Mouse (Mus musculus) forebrain, embryonic 15.5 days (tissue): ENCODE measurements at regions not wholly inside any gene's neighbourhood (a gene's known extent, or its start where the extent isn't known, plus 50 kb on each side); places are given as distances from the start of the nearest gene placed in this dataset.

Experiments
- ATAC-seq: fragments of 200-750 bp; cut with Nextera tagmentation; replicated peaks from 2 replicates; pipeline ENCODE4 v1.8.0; 2017; ENCODE audit warnings: mild to moderate bottlenecking, moderate TSS enrichment, moderate library complexity
- H3K27ac ChIP-seq: fragments of 300-500 bp; sonication (generic); replicated peaks from 2 replicates; pipeline ENCODE4 v1.5.1; 2015; ENCODE audit warnings: mild to moderate bottlenecking, inconsistent platforms
- H3K27me3 ChIP-seq: fragments of 300-500 bp; sonication (generic); 2 replicates; pipeline ENCODE4 v1.6.1; 2015; ENCODE audit warnings: inconsistent platforms
- H3K36me3 ChIP-seq: fragments of 300-500 bp; sonication (generic); 2 replicates; pipeline ENCODE4 v1.6.1; 2015; ENCODE audit warnings: mild to moderate bottlenecking, inconsistent platforms
- H3K4me1 ChIP-seq: fragments of 300-500 bp; sonication (generic); 2 replicates; pipeline ENCODE4 v1.6.1; 2015; ENCODE audit warnings: inconsistent platforms
- H3K4me2 ChIP-seq: fragments of 300-500 bp; sonication (generic); replicated peaks from 2 replicates; pipeline ENCODE4 v1.6.1; 2015; ENCODE audit warnings: mild to moderate bottlenecking, inconsistent platforms
- H3K4me3 ChIP-seq: fragments of 300-500 bp; sonication (generic); 2 replicates; pipeline ENCODE4 v1.5.1; 2015; ENCODE audit warnings: mild to moderate bottlenecking, inconsistent platforms
- H3K9ac ChIP-seq: fragments of 300-500 bp; sonication (generic); replicated peaks from 2 replicates; pipeline ENCODE4 v1.6.1; 2015; ENCODE audit warnings: mild to moderate bottlenecking, inconsistent platforms
- H3K9me3 ChIP-seq: fragments of 300-500 bp; sonication (generic); 2 replicates; pipeline ENCODE4 v1.6.1; 2016; ENCODE audit warnings: inconsistent platforms
- WGBS: fragments of 180-500 bp; shearing (Covaris S2); methylation state at CpG from one replicate; pipeline ENCODE4 v1.1.7; 2015; ENCODE audit warnings: mixed read lengths; 5-methylcytosine and 5-hydroxymethylcytosine counted together

DNA sequence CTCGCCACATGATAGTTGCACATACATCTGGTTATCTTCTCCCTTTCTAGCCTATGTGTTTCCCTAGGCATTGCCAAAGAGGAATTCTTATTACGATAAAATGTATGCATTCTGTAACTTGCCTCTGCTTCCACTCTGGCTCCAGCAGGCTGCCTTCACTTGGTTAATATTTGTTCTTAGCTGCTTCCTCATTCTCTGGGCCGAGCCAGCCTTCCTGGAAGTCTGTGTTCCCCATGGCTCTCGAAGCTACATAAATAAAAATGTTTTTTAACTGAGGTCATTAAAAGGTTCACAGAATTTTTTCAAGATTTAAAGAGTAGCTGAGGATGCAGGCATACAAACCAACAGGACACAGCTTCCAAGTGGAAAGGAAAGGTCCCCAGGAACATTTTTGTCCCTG, 1124.5 kb upstream of the 4930412O13Rik start:
- Histone ChIP-seq H3K4me3 (no peak overlapping the region), H3K9me3 (no peaks in the 10 kb centered on the region), H3K27me3 (no peaks in the 10 kb centered on the region), H3K4me1 (no peaks in the 10 kb centered on the region), H3K9ac (no peak overlapping the region), H3K36me3 (no peaks in the 10 kb centered on the region), H3K27ac (no peak overlapping the region), H3K4me2 (no peak overlapping the region)
- 84% methylated on average over 4 of the region's 4 CpGs for WGBS
- ATAC-seq: no peak

DNA sequence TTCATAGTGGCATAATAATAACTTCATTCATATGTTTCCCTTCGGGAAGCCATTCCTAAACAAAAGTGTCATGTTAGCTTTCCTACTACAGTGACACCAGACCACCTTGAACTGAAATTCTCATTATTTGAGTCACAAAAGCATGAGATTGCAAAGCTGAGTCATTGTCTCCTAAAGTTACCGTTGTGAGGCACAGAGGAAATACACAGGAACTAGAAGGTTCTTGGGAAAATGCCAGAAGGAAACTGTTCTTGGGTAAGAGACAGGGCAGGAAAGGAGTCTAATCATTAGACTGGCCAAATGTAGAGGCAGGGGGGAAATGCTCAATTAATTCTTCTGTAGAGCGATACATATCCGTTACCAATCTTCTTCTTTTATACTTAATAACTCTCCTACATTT, 1110.4 kb upstream of the 4930412O13Rik start:
- WGBS: 77% methylated on average over 4 of the region's 4 CpGs
- no peak for ATAC-seq
- no peak overlapping the region for H3K4me2 ChIP-seq

DNA sequence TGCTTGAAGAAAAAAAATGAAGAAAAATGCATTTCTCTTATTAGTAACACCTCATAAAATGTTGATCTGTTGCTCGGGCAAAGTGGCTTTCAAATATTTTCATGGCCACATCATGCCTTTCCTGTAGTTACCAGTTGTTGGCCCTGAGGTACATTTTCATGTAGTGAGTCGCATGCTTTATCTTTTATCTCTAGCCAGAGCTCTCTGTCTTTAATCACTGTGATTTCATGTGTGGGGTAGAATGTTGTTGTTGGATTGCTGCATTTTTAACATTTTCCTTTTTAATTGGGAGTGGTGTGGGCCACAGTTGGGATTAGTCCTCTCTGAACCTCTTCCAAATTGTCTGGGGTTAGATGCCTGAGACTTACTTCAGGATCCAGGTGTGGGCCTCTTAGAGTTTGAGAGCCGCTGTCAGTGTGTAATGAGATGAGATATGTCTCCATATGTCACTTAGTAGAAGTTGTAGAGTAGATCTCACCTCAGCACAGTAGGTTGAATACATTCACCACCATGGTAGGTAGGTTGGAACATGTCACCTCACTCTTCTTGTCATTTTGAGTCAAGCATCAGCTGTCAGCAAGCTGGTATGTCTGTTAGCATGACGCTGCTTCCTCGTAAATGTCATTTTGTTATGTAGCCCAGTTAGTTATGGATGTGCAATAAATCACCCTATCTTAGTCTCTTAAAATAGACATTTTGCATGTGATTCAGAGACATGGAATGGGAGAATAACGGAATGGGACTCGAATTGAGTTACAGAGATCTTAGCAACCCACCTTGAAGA, 1099.7 kb upstream of the 4930412O13Rik start:
- Histone ChIP-seq H3K4me1 (no peaks in the 10 kb centered on the region), H3K27me3 (no peaks in the 10 kb centered on the region), H3K27ac (no peak overlapping the region), H3K4me2 (no peak overlapping the region), H3K9me3 (no peaks in the 10 kb centered on the region), H3K9ac (no peak overlapping the region), H3K36me3 (no peaks in the 10 kb centered on the region), H3K4me3 (no peak overlapping the region)
- 91% methylated on average over 7 of the region's 7 CpGs for WGBS
- ATAC-seq: no peak

More for the DNA sequence above, 1110.4 kb upstream of the 4930412O13Rik start:
- Histone ChIP-seq H3K9me3 (no peaks in the 10 kb centered on the region), H3K9ac (no peak overlapping the region), H3K27ac (no peak overlapping the region), H3K4me3 (no peak overlapping the region), H3K36me3 (no peaks in the 10 kb centered on the region), H3K27me3 (no peaks in the 10 kb centered on the region), H3K4me1 (no peaks in the 10 kb centered on the region)

DNA sequence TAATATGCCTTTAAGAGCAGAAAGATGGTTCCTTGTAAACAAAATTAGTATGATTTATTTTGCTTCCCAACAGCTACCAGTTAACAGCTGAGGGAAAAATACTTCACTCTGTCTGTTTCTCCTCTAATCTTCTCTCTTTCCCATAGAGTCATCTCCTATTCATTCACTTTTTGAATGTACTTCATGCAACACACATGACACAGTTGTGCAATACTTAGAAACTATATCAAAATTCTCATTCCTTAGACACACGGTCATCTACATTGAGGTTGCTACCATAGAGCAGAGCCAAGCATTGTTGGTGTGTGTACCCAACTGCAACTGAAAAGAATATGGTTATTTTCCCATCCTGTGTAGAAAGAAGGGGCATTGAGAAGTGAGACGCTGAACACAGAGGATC, 1098.8 kb upstream of the 4930412O13Rik start:
- Histone ChIP-seq H3K4me3 (no peak overlapping the region), H3K9ac (no peak overlapping the region), H3K27ac (no peak overlapping the region), H3K4me1 (no peaks in the 10 kb centered on the region), H3K27me3 (no peaks in the 10 kb centered on the region), H3K36me3 (no peaks in the 10 kb centered on the region), H3K4me2 (no peak overlapping the region), H3K9me3 (no peaks in the 10 kb centered on the region)
- 94% methylated on average over 2 of the region's 2 CpGs for WGBS
- no peak for ATAC-seq

DNA sequence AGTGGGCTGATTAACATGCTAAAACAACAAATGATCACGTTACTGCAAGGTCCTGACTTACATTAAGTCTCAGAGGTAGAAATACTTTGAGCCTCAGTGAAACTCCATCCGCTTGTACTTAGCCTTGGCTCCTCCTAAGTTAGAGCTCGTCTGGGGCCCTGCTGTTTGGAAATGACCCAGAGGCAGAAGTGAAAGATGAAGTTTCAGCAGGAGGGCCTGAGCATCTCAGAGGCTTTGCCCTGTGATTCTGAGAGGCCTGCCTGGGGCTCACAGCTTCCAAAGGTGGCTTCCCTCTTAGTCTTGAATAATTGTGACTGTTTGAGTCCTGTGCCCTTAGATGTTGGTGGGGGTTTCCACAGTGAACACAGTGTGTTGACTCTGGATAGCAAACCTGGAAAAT, 1079.0 kb upstream of the 4930412O13Rik start:
- H3K4me2 ChIP-seq: no peak overlapping the region
- H3K9ac ChIP-seq: no peak overlapping the region
- no peaks in the 10 kb centered on the region for H3K9me3 ChIP-seq
- no peak for ATAC-seq
- H3K4me3 ChIP-seq: no peak overlapping the region
- no peak overlapping the region for H3K27ac ChIP-seq
- no peaks in the 10 kb centered on the region for H3K27me3 ChIP-seq
- no peaks in the 10 kb centered on the region for H3K4me1 ChIP-seq
- WGBS: 46% methylated on average over 3 of the region's 3 CpGs
- no peaks in the 10 kb centered on the region for H3K36me3 ChIP-seq

DNA sequence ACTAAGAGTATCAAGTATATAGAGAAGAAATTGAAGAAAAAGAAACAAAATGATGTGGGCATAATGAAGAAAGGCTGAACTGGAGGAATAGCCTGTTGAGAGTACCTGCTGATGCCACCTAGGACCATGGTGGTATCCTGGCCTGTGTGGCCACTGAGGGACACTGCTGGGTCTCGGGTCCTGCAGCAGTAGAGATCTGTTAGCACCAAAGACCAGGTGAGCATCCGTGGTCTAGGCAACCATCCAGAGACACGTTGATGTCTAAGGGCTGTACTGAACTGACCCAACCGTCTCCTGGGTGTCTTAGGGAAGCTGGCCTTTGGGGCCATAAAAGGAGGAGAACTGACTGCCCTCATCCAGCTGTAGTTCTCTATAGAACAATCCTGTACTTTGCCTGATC, 1071.4 kb upstream of the 4930412O13Rik start:
- H3K4me1 ChIP-seq: no peaks in the 10 kb centered on the region
- H3K4me2 ChIP-seq: no peak overlapping the region
- H3K27ac ChIP-seq: no peak overlapping the region
- no peaks in the 10 kb centered on the region for H3K9me3 ChIP-seq
- H3K4me3 ChIP-seq: no peak overlapping the region
- 92% methylated on average over 4 of the region's 4 CpGs for WGBS
- H3K36me3 ChIP-seq: no peaks in the 10 kb centered on the region
- ATAC-seq: no peak
- H3K9ac ChIP-seq: no peak overlapping the region
- no peaks in the 10 kb centered on the region for H3K27me3 ChIP-seq

DNA sequence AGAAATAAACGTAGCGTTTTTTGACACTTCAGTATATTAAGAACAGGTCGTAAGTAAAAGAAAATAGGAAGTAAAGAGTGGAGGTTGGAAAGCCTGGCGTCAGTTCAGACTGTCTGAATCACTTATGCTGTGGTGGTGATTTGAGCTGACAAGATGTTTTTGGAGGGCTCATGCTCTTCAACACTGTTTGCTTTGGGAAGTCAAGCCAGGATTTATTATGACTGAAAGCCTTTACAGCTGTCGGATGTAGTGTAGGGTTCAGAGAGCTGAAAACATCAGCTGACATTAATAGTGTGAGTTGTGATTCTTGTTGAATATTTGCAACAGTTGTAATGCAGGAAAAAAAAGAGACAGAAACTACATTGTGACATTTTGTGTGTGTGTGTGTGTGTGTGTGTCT, 1062.9 kb upstream of the 4930412O13Rik start:
- Histone ChIP-seq H3K4me1 (no peaks in the 10 kb centered on the region), H3K9me3 (no peaks in the 10 kb centered on the region), H3K27ac (no peak overlapping the region), H3K27me3 (no peaks in the 10 kb centered on the region), H3K9ac (no peak overlapping the region), H3K36me3 (no peaks in the 10 kb centered on the region), H3K4me2 (no peak overlapping the region), H3K4me3 (no peak overlapping the region)
- WGBS: 87% methylated on average over 5 of the region's 5 CpGs
- no peak for ATAC-seq

DNA sequence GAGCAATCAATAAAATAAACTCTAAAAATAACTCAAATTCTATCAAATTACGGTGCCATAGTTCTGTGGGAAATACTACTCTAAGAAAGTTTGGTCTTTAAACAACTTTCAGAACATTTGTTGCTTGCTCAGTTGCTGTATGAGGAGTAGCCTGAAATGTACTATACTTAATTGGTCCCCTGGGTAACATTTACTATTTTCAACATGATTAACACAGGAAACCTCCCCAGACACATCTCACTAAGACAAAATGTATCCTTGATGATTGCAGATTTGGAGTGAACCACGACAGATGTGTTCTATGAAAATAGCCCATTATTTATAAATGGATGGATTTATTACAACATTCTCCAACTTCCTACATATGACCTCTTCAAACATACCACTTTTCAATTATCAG, 1055.6 kb upstream of the 4930412O13Rik start:
- Histone ChIP-seq H3K4me1 (no peaks in the 10 kb centered on the region), H3K9ac (no peak overlapping the region), H3K36me3 (no peaks in the 10 kb centered on the region), H3K27me3 (no peaks in the 10 kb centered on the region), H3K4me2 (no peak overlapping the region), H3K9me3 (no peaks in the 10 kb centered on the region), H3K27ac (no peak overlapping the region), H3K4me3 (no peak overlapping the region)
- ATAC-seq: no peak
- WGBS: 86% methylated on average over 2 of the region's 2 CpGs
